Mouse (Mus musculus) spleen, postnatal 14 days (tissue): ENCODE data around the gene Galr2.

ENCODE experiments used
- DNase-seq, 2 experiments: peaks; one replicate each; pipeline ENCODE4 v3.0.0; 2021 to 2022; ENCODE audit warnings: low spot score in 2 of 2

The Galr2 gene

GRCm38 (mm10) chr11:116280751-116281663 is at the start of gene Galr2:
TSS of gene Galr2 (plus strand) at chr11:116280939.
- no peak for DNase-seq

GRCm38 (mm10) chr11:116232427-116232826 is 48.3 kb upstream of the Galr2 start:
- no peak for DNase-seq

- DNase-seq: no peak
Measured at GRCm38 (mm10) chr11:116234901-116235300, 45.8 kb upstream of the Galr2 start.

- DNase-seq: no peak
Measured at GRCm38 (mm10) chr11:116237742-116238395, 42.9 kb upstream of the Galr2 start, which contains the start of gene Evpl. TSS of gene Evpl (minus strand) at chr11:116238077.

- no peak for DNase-seq
Measured at GRCm38 (mm10) chr11:116239797-116240196, 40.9 kb upstream of the Galr2 start.

GRCm38 (mm10) chr11:116241744-116242235 is 38.9 kb upstream of the Galr2 start:
- DNase-seq: no peak

GRCm38 (mm10) chr11:116244580-116244979 is 36.2 kb upstream of the Galr2 start:
- DNase-seq: no peak

GRCm38 (mm10) chr11:116245616-116246015 is 35.1 kb upstream of the Galr2 start:
- DNase-seq: no peak

GRCm38 (mm10) chr11:116247502-116248222 is 33.1 kb upstream of the Galr2 start:
- no peak for DNase-seq

- DNase-seq: no peak
Measured at GRCm38 (mm10) chr11:116250898-116251297, 29.8 kb upstream of the Galr2 start.

GRCm38 (mm10) chr11:116253076-116253600 is 27.6 kb upstream of the Galr2 start:
- DNase-seq: no peak

GRCm38 (mm10) chr11:116254627-116255026 is 26.1 kb upstream of the Galr2 start:
- no peak for DNase-seq

GRCm38 (mm10) chr11:116255090-116255981 is 25.4 kb upstream of the Galr2 start:
- DNase-seq: no peak

- DNase-seq: no peak
Measured at GRCm38 (mm10) chr11:116255982-116256675, 24.6 kb upstream of the Galr2 start.

GRCm38 (mm10) chr11:116259461-116259860 is 21.3 kb upstream of the Galr2 start:
- DNase-seq: no peak

- DNase-seq: no peak
Measured at GRCm38 (mm10) chr11:116260259-116260658, 20.5 kb upstream of the Galr2 start.

- DNase-seq: no peak
Measured at GRCm38 (mm10) chr11:116265352-116265751, 15.4 kb upstream of the Galr2 start.

GRCm38 (mm10) chr11:116265850-116266249 is 14.9 kb upstream of the Galr2 start:
- no peak for DNase-seq

- no peak for DNase-seq
Measured at GRCm38 (mm10) chr11:116267637-116268036, 13.1 kb upstream of the Galr2 start.

- DNase-seq: no peak
Measured at GRCm38 (mm10) chr11:116268313-116268712, 12.4 kb upstream of the Galr2 start.
